Mouse (Mus musculus) kidney, postnatal 0 days (tissue): ENCODE measurements at regions not wholly inside any gene's neighbourhood (a gene's known extent, or its start where the extent isn't known, plus 50 kb on each side); places are given as distances from the start of the nearest gene placed in this dataset.

Source experiments
- ATAC-seq: fragments of 200-750 bp; cut with Nextera tagmentation; replicated peaks from 2 replicates; pipeline ENCODE4 v1.8.0; 2017; ENCODE audit warnings: low read depth, moderate number of reproducible peaks, moderate TSS enrichment, moderate library complexity; ENCODE audit not compliant: low FRiP score
- DNase-seq: peaks from one replicate; pipeline ENCODE4 v3.0.0-alpha.2; 2016; ENCODE audit warnings: low spot score
- H3K27ac ChIP-seq: fragments of 300-500 bp; sonication (generic); 2 replicates; pipeline ENCODE4 v1.5.1; 2014; ENCODE audit warnings: mild to moderate bottlenecking
- H3K27me3 ChIP-seq: fragments of 300-500 bp; sonication (generic); 2 replicates; pipeline ENCODE4 v1.6.1; 2014; ENCODE audit warnings: low read length, mixed read lengths; ENCODE audit not compliant: insufficient read depth
- H3K36me3 ChIP-seq: fragments of 300-500 bp; sonication (generic); 2 replicates; pipeline ENCODE4 v1.6.1; 2014; ENCODE audit warnings: low read length, mixed read lengths; ENCODE audit not compliant: insufficient read depth
- H3K4me1 ChIP-seq: fragments of 300-500 bp; sonication (generic); replicated peaks from 2 replicates; pipeline ENCODE4 v1.6.1; 2014; ENCODE audit warnings: antibody characterized with exemption, low read length, mixed read lengths; ENCODE audit not compliant: insufficient read depth
- H3K4me2 ChIP-seq: fragments of 300-500 bp; sonication (generic); 2 replicates; pipeline ENCODE4 v1.6.1; 2014; ENCODE audit warnings: mild to moderate bottlenecking, low read length, moderate library complexity, mixed read lengths
- H3K4me3 ChIP-seq: fragments of 300-500 bp; sonication (generic); replicated peaks from 2 replicates; pipeline ENCODE4 v1.5.1; 2014; ENCODE audit warnings: low read depth, low read length
- H3K9ac ChIP-seq: fragments of 300-500 bp; sonication (generic); 2 replicates; pipeline ENCODE4 v1.6.1; 2014; ENCODE audit warnings: low read depth, low read length
- H3K9me3 ChIP-seq: fragments of 300-500 bp; sonication (generic); replicated peaks from 2 replicates; pipeline ENCODE4 v1.6.1; 2016; ENCODE audit warnings: low read length, inconsistent platforms, mixed read lengths
- CTCF ChIP-seq: IDR thresholded peaks from 2 replicates; pipeline ENCODE4 v1.5.1; 2016; ENCODE audit warnings: antibody characterized with exemption, low read depth, mild to moderate bottlenecking, moderate library complexity
- WGBS: fragments of 180-500 bp; shearing (Covaris S2); extraction: QIAGEN DNeasy Blood & Tissue Kit; methylation state at CpG from one replicate; pipeline ENCODE4 v1.1.7; 2014; 5-methylcytosine and 5-hydroxymethylcytosine counted together

GRCm38 (mm10) chr7:37004601-37005000 is 306.7 kb downstream of the Tshz3 start:
- no peak overlapping the region for H3K9ac ChIP-seq
- peak; percentile 54 for DNase-seq
- H3K9me3 ChIP-seq = no peaks in the 10 kb centered on the region
- H3K4me2 ChIP-seq = no peak overlapping the region
- no peaks in the 10 kb centered on the region for H3K27me3 ChIP-seq
- no peak overlapping the region for H3K4me3 ChIP-seq
- H3K27ac ChIP-seq = no peak overlapping the region
- WGBS = 60% methylated on average over 5 of the region's 5 CpGs
- ATAC-seq = no peak
- H3K4me1 ChIP-seq = no peaks in the 10 kb centered on the region
- no peak for TF ChIP-seq CTCF
- H3K36me3 ChIP-seq = no peaks in the 10 kb centered on the region

- 88% methylated on average over 2 of the region's 2 CpGs for WGBS
- Histone ChIP-seq H3K9me3 (no peaks in the 10 kb centered on the region), H3K4me1 (no peaks in the 10 kb centered on the region), H3K4me2 (no peak overlapping the region), H3K36me3 (no peaks in the 10 kb centered on the region), H3K27me3 (no peaks in the 10 kb centered on the region), H3K9ac (no peak overlapping the region), H3K4me3 (no peak overlapping the region), H3K27ac (no peak overlapping the region)
- ATAC-seq (no peak), DNase-seq (no peak)
- TF ChIP-seq CTCF = peak; percentile 23; the same call in 1 of the 2 replicates
Measured at GRCm38 (mm10) chr7:37005701-37006100, 307.8 kb downstream of the Tshz3 start.

- DNase-seq = peak; percentile 25
- 63% methylated on average over 10 of the region's 10 CpGs for whole genome bisulfite sequencing
Measured at GRCm38 (mm10) chr7:37006921-37007320, 309.0 kb downstream of the Tshz3 start.

GRCm38 (mm10) chr7:37011180-37011754 is 313.3 kb downstream of the Tshz3 start:
- Histone ChIP-seq H3K36me3 (no peaks in the 10 kb centered on the region), H3K27me3 (no peaks in the 10 kb centered on the region), H3K4me3 (no peak overlapping the region), H3K4me1 (no peaks in the 10 kb centered on the region), H3K4me2 (no peak overlapping the region), H3K9ac (no peak overlapping the region), H3K27ac (0 out of 2 replicates have a peak overlapping the region, but pooled peaks have one; percentile 37), H3K9me3 (no peaks in the 10 kb centered on the region)
- no peak for ATAC-seq
- 41% methylated on average over 6 of the region's 6 CpGs for WGBS
- no peak for TF ChIP-seq CTCF
- DNase-seq = peak; percentile 54

More at GRCm38 (mm10) chr7:37006921-37007320, 309.0 kb downstream of the Tshz3 start:
- Histone ChIP-seq H3K9me3 (no peaks in the 10 kb centered on the region), H3K4me1 (no peaks in the 10 kb centered on the region), H3K27ac (no peak overlapping the region), H3K9ac (no peak overlapping the region), H3K4me3 (no peak overlapping the region), H3K4me2 (no peak overlapping the region), H3K36me3 (no peaks in the 10 kb centered on the region), H3K27me3 (no peaks in the 10 kb centered on the region)
- no peak for TF ChIP-seq CTCF
- ATAC-seq = no peak

- ATAC-seq (no peak), DNase-seq (peak; percentile 24)
- no peaks in the 10 kb centered on the region for H3K27me3 ChIP-seq
- H3K9ac ChIP-seq = no peak overlapping the region
- H3K27ac ChIP-seq = no peak overlapping the region
- H3K4me2 ChIP-seq = no peak overlapping the region
- 0 out of 2 replicates have a peak, but pooled peaks have one; percentile 4 for TF ChIP-seq CTCF
- H3K9me3 ChIP-seq = no peaks in the 10 kb centered on the region
- no peaks in the 10 kb centered on the region for H3K36me3 ChIP-seq
- 40% methylated on average over 3 of the region's 3 CpGs for WGBS
- no peaks in the 10 kb centered on the region for H3K4me1 ChIP-seq
- H3K4me3 ChIP-seq = no peak overlapping the region
Measured at GRCm38 (mm10) chr7:37020078-37020477, 322.2 kb downstream of the Tshz3 start.

- H3K4me2 ChIP-seq = no peak overlapping the region
- no peak overlapping the region for H3K27ac ChIP-seq
- no peak for TF ChIP-seq CTCF
- no peaks in the 10 kb centered on the region for H3K4me1 ChIP-seq
- no peaks in the 10 kb centered on the region for H3K27me3 ChIP-seq
- 78% methylated on average over 7 of the region's 7 CpGs for WGBS
- DNase-seq (no peak), ATAC-seq (no peak)
- H3K9me3 ChIP-seq = no peaks in the 10 kb centered on the region
- no peak overlapping the region for H3K4me3 ChIP-seq
- H3K9ac ChIP-seq = no peak overlapping the region
- H3K36me3 ChIP-seq = no peaks in the 10 kb centered on the region
Measured at GRCm38 (mm10) chr7:37024501-37025025, 326.6 kb downstream of the Tshz3 start.
